Mouse (Mus musculus) bone marrow macrophage, adult 2 months (primary cell): Measurements from ENCODE around the gene Frmd4a.

ENCODE experiments used
- CTCF ChIP-seq: IDR thresholded peaks from 2 replicates; pipeline ENCODE4 v1.5.1; 2012; ENCODE audit warnings: low read depth, mild to moderate bottlenecking, low read length, moderate library complexity
- POLR2A ChIP-seq: IDR thresholded peaks from 2 replicates; pipeline ENCODE4 v1.6.1; 2012; ENCODE audit warnings: mild to moderate bottlenecking, low read depth, low read length, borderline replicate concordance

DNA sequence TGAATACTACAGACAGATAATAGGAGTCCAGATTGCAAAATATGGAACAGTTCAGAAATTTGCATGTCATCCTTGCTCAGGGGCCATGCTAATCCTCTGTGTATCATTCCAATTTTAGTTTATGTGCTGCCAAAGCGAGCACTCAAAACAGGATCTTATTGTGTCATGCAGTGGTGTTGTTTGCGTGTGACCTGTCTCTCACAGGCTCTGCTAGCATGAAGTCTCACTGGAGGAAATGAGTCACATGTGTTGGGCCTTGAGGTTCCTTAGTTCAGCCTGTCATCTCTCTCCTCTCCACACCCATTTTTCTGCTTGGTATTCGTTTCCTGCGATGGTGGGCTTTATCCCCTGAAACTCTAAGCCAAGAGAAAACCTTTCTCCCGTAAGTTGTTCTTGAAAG is 363.4 kb downstream of the Frmd4a start:
- TF ChIP-seq POLR2A (no peak), CTCF (no peak)
